Mouse (Mus musculus): ENCODE results near the gene Tmem120b.

GRCm38 (mm10) chr5:123151707-123152362 lies 83.6 kb downstream of the Tmem120b start:
- TF ChIP-seq CTCF (IDR thresholded peaks at IDR 0.05; ENCODE audit: insufficient read depth, low read depth, low read length) (no peak), POLR2A (IDR thresholded peaks at IDR 0.05; ENCODE audit: insufficient read depth, low read depth, low read length) (no peak)

All from olfactory bulb, adult 2 months (tissue).